Mouse (Mus musculus): Measurements from ENCODE around the gene Gm42791. TPM values are rescaled to one million over a fixed set of nuclear protein-coding genes. Genes with fewer than 3 reads are reported as not detected.
A peak's percentile ranks its signal among the peaks of the same experiment; 100 is the strongest.

Gene Gm42791
- polyA plus RNA-seq, 1 experiment from 2014 or later, result not detected

GRCm38 (mm10) chr5:148944024-148944423 lies 50.9 kb downstream of the Gm42791 start:
- no peak for ATAC-seq (replicated peaks; ENCODE audit: insufficient number of reproducible peaks, low FRiP score, low TSS enrichment, low read depth)
- no peaks in the 10 kb centered on the region for H3K27me3 ChIP-seq (ENCODE audit: control insufficient read depth, insufficient read depth, low read length)
- no peak for DNase-seq (ENCODE audit: low spot score)
- no peak overlapping the region for H3K9ac ChIP-seq (replicated peaks; ENCODE audit: low read length)
- no peak overlapping the region for H3K27ac ChIP-seq (replicated peaks; ENCODE audit: low read depth, low read length)
- H3K9me3 ChIP-seq (replicated peaks; ENCODE audit: control insufficient read depth, low read length), result no peaks in the 10 kb centered on the region
- no peak overlapping the region for H3K4me2 ChIP-seq (ENCODE audit: low read depth, low read length)
- H3K36me3 ChIP-seq (replicated peaks; ENCODE audit: control insufficient read depth, insufficient read depth, low read depth, low read length), result no peaks in the 10 kb centered on the region
- 76% methylated on average over 8 of the region's 8 CpGs for WGBS
- H3K4me3 ChIP-seq (ENCODE audit: low read depth, low read length), result no peak overlapping the region
- no peaks in the 10 kb centered on the region for H3K4me1 ChIP-seq (ENCODE audit: control insufficient read depth, insufficient read depth, low read length)

- Histone ChIP-seq H3K4me2 (ENCODE audit: low read depth, low read length) (no peak overlapping the region), H3K36me3 (replicated peaks; ENCODE audit: control insufficient read depth, insufficient read depth, low read depth, low read length) (no peaks in the 10 kb centered on the region), H3K9ac (replicated peaks; ENCODE audit: low read length) (no peak overlapping the region), H3K27ac (replicated peaks; ENCODE audit: low read depth, low read length) (no peak overlapping the region), H3K4me3 (ENCODE audit: low read depth, low read length) (no peak overlapping the region), H3K4me1 (ENCODE audit: control insufficient read depth, insufficient read depth, low read length) (no peaks in the 10 kb centered on the region), H3K9me3 (replicated peaks; ENCODE audit: control insufficient read depth, low read length) (no peaks in the 10 kb centered on the region), H3K27me3 (ENCODE audit: control insufficient read depth, insufficient read depth, low read length) (no peaks in the 10 kb centered on the region)
- ATAC-seq (replicated peaks; ENCODE audit: insufficient number of reproducible peaks, low FRiP score, low TSS enrichment, low read depth), result no peak
- 73% methylated on average over 10 of the region's 10 CpGs for WGBS
- DNase-seq (ENCODE audit: low spot score), result no peak
Measured at GRCm38 (mm10) chr5:148943444-148943843, 51.5 kb downstream of the Gm42791 start.

- no peaks in the 10 kb centered on the region for H3K36me3 ChIP-seq (replicated peaks; ENCODE audit: control insufficient read depth, insufficient read depth, low read depth, low read length)
- H3K27me3 ChIP-seq (ENCODE audit: control insufficient read depth, insufficient read depth, low read length), result no peaks in the 10 kb centered on the region
- H3K9ac ChIP-seq (replicated peaks; ENCODE audit: low read length), result no peak overlapping the region
- no peaks in the 10 kb centered on the region for H3K4me1 ChIP-seq (ENCODE audit: control insufficient read depth, insufficient read depth, low read length)
- DNase-seq (ENCODE audit: low spot score) (no peak), ATAC-seq (replicated peaks; ENCODE audit: insufficient number of reproducible peaks, low FRiP score, low TSS enrichment, low read depth) (no peak)
- H3K4me3 ChIP-seq (ENCODE audit: low read depth, low read length), result no peak overlapping the region
- H3K27ac ChIP-seq (replicated peaks; ENCODE audit: low read depth, low read length), result no peak overlapping the region
- no peak overlapping the region for H3K4me2 ChIP-seq (ENCODE audit: low read depth, low read length)
- 70% methylated on average over 11 of the region's 11 CpGs for WGBS
- no peaks in the 10 kb centered on the region for H3K9me3 ChIP-seq (replicated peaks; ENCODE audit: control insufficient read depth, low read length)
Measured at GRCm38 (mm10) chr5:148942957-148943356, 52.0 kb downstream of the Gm42791 start.

- no peaks in the 10 kb centered on the region for H3K9me3 ChIP-seq (replicated peaks; ENCODE audit: control insufficient read depth, low read length)
- H3K27ac ChIP-seq (replicated peaks; ENCODE audit: low read depth, low read length), result no peak overlapping the region
- no peaks in the 10 kb centered on the region for H3K27me3 ChIP-seq (ENCODE audit: control insufficient read depth, insufficient read depth, low read length)
- no peak for ATAC-seq (replicated peaks; ENCODE audit: insufficient number of reproducible peaks, low FRiP score, low TSS enrichment, low read depth)
- no peaks in the 10 kb centered on the region for H3K36me3 ChIP-seq (replicated peaks; ENCODE audit: control insufficient read depth, insufficient read depth, low read depth, low read length)
- H3K9ac ChIP-seq (replicated peaks; ENCODE audit: low read length), result no peak overlapping the region
- no peak overlapping the region for H3K4me3 ChIP-seq (ENCODE audit: low read depth, low read length)
- no peak overlapping the region for H3K4me2 ChIP-seq (ENCODE audit: low read depth, low read length)
- no peak for DNase-seq (ENCODE audit: low spot score)
- WGBS, result 92% methylated on average over 6 of the region's 6 CpGs
- no peaks in the 10 kb centered on the region for H3K4me1 ChIP-seq (ENCODE audit: control insufficient read depth, insufficient read depth, low read length)
Measured at GRCm38 (mm10) chr5:148942305-148942704, 52.6 kb downstream of the Gm42791 start.

- DNase-seq (ENCODE audit: low spot score), result no peak
- WGBS, result 88% methylated on average over 10 of the region's 10 CpGs
- no peak overlapping the region for H3K4me2 ChIP-seq (ENCODE audit: low read depth, low read length)
Measured at GRCm38 (mm10) chr5:148941867-148942266, 53.1 kb downstream of the Gm42791 start.

GRCm38 (mm10) chr5:148939948-148940382 lies 55.0 kb downstream of the Gm42791 start:
- Histone ChIP-seq H3K36me3 (replicated peaks; ENCODE audit: control insufficient read depth, insufficient read depth, low read depth, low read length) (no peaks in the 10 kb centered on the region), H3K27me3 (ENCODE audit: control insufficient read depth, insufficient read depth, low read length) (no peaks in the 10 kb centered on the region), H3K9ac (replicated peaks; ENCODE audit: low read length) (no peak overlapping the region), H3K27ac (replicated peaks; ENCODE audit: low read depth, low read length) (no peak overlapping the region), H3K4me1 (ENCODE audit: control insufficient read depth, insufficient read depth, low read length) (no peaks in the 10 kb centered on the region), H3K9me3 (replicated peaks; ENCODE audit: control insufficient read depth, low read length) (no peaks in the 10 kb centered on the region), H3K4me2 (ENCODE audit: low read depth, low read length) (no peak overlapping the region), H3K4me3 (ENCODE audit: low read depth, low read length) (no peak overlapping the region)
- WGBS, result 64% methylated on average over 11 of the region's 11 CpGs
- ATAC-seq (replicated peaks; ENCODE audit: insufficient number of reproducible peaks, low FRiP score, low TSS enrichment, low read depth), result no peak
- peak; percentile 39 for DNase-seq (ENCODE audit: low spot score)

More at GRCm38 (mm10) chr5:148941867-148942266, 53.1 kb downstream of the Gm42791 start:
- Histone ChIP-seq H3K27me3 (ENCODE audit: control insufficient read depth, insufficient read depth, low read length) (no peaks in the 10 kb centered on the region), H3K9ac (replicated peaks; ENCODE audit: low read length) (no peak overlapping the region), H3K27ac (replicated peaks; ENCODE audit: low read depth, low read length) (no peak overlapping the region), H3K36me3 (replicated peaks; ENCODE audit: control insufficient read depth, insufficient read depth, low read depth, low read length) (no peaks in the 10 kb centered on the region), H3K4me3 (ENCODE audit: low read depth, low read length) (no peak overlapping the region), H3K4me1 (ENCODE audit: control insufficient read depth, insufficient read depth, low read length) (no peaks in the 10 kb centered on the region), H3K9me3 (replicated peaks; ENCODE audit: control insufficient read depth, low read length) (no peaks in the 10 kb centered on the region)
- no peak for ATAC-seq (replicated peaks; ENCODE audit: insufficient number of reproducible peaks, low FRiP score, low TSS enrichment, low read depth)

GRCm38 (mm10) chr5:148936516-148936951 lies 58.4 kb downstream of the Gm42791 start:
- Histone ChIP-seq H3K4me2 (ENCODE audit: low read depth, low read length) (no peak overlapping the region), H3K36me3 (replicated peaks; ENCODE audit: control insufficient read depth, insufficient read depth, low read depth, low read length) (no peaks in the 10 kb centered on the region), H3K4me1 (ENCODE audit: control insufficient read depth, insufficient read depth, low read length) (no peaks in the 10 kb centered on the region), H3K9ac (replicated peaks; ENCODE audit: low read length) (no peak overlapping the region), H3K9me3 (replicated peaks; ENCODE audit: control insufficient read depth, low read length) (no peaks in the 10 kb centered on the region), H3K27me3 (ENCODE audit: control insufficient read depth, insufficient read depth, low read length) (no peaks in the 10 kb centered on the region), H3K4me3 (ENCODE audit: low read depth, low read length) (no peak overlapping the region), H3K27ac (replicated peaks; ENCODE audit: low read depth, low read length) (no peak overlapping the region)
- no peak for DNase-seq (ENCODE audit: low spot score)
- 86% methylated on average over 3 of the region's 3 CpGs for WGBS
- ATAC-seq (replicated peaks; ENCODE audit: insufficient number of reproducible peaks, low FRiP score, low TSS enrichment, low read depth), result no peak

- ATAC-seq (replicated peaks; ENCODE audit: insufficient number of reproducible peaks, low FRiP score, low TSS enrichment, low read depth), result no peak
- no peak overlapping the region for H3K27ac ChIP-seq (replicated peaks; ENCODE audit: low read depth, low read length)
- no peaks in the 10 kb centered on the region for H3K4me1 ChIP-seq (ENCODE audit: control insufficient read depth, insufficient read depth, low read length)
Measured at GRCm38 (mm10) chr5:148935871-148936270, 59.1 kb downstream of the Gm42791 start.

More at GRCm38 (mm10) chr5:148935871-148936270, 59.1 kb downstream of the Gm42791 start:
- Histone ChIP-seq H3K4me2 (ENCODE audit: low read depth, low read length) (no peak overlapping the region), H3K4me3 (ENCODE audit: low read depth, low read length) (no peak overlapping the region), H3K9ac (replicated peaks; ENCODE audit: low read length) (no peak overlapping the region), H3K27me3 (ENCODE audit: control insufficient read depth, insufficient read depth, low read length) (no peaks in the 10 kb centered on the region), H3K9me3 (replicated peaks; ENCODE audit: control insufficient read depth, low read length) (no peaks in the 10 kb centered on the region), H3K36me3 (replicated peaks; ENCODE audit: control insufficient read depth, insufficient read depth, low read depth, low read length) (no peaks in the 10 kb centered on the region)
- WGBS, result 85% methylated on average over 6 of the region's 6 CpGs
- DNase-seq (ENCODE audit: low spot score), result no peak

All from embryonic facial prominence, embryonic 11.5 days (tissue).